Mouse (Mus musculus) WW6 (cell line): ENCODE data around the gene Aptx.

Experiments
- DNase-seq: peaks from one replicate; pipeline ENCODE4 v3.0.0-alpha.2; 2013; ENCODE audit warnings: low read depth, low spot score

Gene Aptx

DNA sequence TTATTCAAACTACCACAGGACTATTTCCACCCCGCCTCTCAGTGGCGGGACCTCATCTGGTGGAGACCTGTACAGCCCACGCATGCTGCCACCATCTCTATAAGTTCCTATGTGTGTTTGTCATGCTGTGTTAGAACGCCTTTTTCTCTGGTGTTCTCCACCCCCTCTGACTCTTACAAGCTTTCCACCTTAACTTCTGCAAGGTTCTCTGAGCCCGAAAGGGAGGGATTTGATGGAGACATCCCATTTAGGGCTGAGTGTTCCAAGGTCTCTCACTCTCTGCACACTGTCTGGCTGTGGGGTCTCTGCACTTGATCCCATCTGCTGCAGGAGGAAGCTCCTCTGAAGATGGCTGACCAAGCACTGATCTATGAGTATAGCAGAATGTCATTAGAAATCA lies 29.5 kb downstream of the Aptx start:
- no peak for DNase-seq

DNA sequence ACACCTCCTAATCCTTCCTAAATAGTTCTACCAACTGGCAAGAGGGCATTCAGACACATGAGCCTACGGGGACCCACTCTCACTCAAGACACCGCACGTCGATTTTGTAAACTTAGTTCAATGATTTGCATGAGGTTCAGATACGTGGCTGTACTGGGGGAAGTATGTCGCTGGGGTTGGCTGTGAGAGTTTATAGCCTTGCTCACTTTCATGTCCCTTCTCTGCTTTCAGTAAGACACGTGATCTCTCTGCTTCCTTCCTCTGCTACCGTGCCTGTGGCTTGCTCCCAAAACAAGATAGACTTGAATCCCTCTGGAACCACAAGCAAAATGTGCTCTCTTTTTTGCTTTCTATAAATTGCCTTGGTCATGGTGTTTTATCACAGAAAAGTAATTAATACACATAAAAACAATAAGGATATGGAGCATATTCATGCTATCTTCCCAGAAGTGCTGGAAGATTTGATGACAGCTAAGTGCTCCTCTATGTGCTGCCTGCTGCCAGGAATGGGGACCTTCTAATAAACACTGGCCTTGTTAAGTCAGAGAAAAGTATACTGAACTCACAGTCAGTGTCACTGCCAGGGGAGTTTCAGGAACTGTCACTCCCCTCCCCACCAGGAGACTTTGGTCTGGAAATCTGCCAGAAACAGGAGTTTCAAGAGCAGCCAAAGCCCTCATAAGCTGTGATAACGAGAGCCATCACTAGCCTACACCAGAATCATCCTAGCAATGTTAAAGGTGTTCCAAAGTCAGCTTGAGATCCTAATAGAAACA lies 36.6 kb downstream of the Aptx start:
- no peak for DNase-seq

DNA sequence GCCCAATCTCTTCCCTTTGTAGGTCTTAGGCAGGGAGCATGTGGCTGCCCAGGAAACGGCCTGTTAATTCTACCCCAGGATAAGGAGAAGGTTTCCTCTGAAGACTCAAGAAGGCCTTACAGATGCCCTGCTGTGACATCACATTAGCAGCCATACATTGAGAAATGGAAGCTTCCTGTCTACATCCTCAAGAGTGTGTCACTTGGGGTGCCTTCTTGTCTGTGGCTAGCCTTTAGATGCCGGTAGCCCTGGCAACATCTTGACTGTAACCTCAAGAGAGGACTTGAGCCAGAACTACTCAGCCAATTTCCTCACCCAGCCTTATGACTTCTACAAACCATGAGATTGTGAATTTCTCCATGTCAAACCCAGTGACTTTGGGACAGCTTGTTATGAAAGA lies 51.9 kb downstream of the Aptx start:
- no peak for DNase-seq

DNA sequence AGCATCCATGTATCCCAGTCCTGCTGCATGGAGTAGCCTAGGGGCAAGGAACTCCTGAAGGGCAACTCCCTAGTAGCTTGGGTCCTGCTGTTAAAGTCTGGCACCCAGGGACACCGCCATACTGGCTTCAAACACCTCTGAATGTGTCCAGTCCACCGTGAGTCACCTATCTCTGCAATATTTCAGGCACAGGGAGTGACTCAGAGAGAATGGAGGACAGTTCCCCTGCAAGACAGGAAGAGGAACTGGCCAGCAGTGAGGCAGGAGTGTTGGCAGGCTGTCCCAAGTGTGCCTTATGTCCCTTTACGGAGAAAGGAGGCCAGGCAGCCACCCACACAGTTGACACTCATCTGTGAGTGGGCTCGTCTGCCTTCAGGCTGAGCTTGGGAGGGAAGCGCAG lies 53.9 kb downstream of the Aptx start:
- no peak for DNase-seq

DNA sequence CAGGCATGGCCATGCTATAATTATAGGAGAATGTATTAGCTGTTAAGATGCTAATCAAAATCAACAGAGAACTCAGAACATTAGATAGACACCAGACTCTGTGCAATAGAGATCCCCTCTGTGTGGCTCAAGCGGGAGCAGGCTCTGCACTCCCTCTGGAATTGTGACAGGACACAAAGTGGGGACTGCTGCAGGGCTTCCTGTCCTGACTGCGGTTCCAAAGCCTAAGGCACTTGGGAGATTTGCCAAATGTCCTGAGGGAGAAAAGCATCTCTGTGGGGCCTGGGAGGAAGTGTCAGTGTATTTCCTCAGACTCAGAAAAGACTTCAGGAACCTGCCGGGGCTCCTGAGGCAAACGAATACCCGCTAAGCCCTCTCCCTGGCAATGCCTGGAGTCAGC lies 59.4 kb downstream of the Aptx start:
- DNase-seq = no peak

GRCm38 (mm10) chr4:40640991-40641390 lies 62.0 kb downstream of the Aptx start:
- DNase-seq = no peak
